Mouse (Mus musculus): ENCODE measurements at regions not wholly inside any gene's neighbourhood (a gene's known extent, or its start where the extent isn't known, plus 50 kb on each side); places are given as distances from the start of the nearest gene placed in this dataset.
A peak's percentile ranks its signal among the peaks of the same experiment; 100 is the strongest.

- no peak for DNase-seq (ENCODE audit: low spot score in 2 of 2)
Observed at GRCm38 (mm10) chr11:50547776-50548175, 54.1 kb upstream of the Adamts2 start.

- peak in 1 of 2 experiments; percentile 35 for DNase-seq (ENCODE audit: low spot score in 2 of 2)
Observed at GRCm38 (mm10) chr11:50546456-50547144, 55.3 kb upstream of the Adamts2 start.

- no peak for DNase-seq (ENCODE audit: low spot score in 2 of 2)
Observed at GRCm38 (mm10) chr11:50545421-50545820, 56.5 kb upstream of the Adamts2 start.

- DNase-seq (ENCODE audit: low spot score in 2 of 2) = no peak
Observed at GRCm38 (mm10) chr11:50540136-50540535, 61.7 kb upstream of the Adamts2 start.

- no peak for DNase-seq (ENCODE audit: low spot score in 2 of 2)
Observed at GRCm38 (mm10) chr11:50534266-50534665, 67.6 kb upstream of the Adamts2 start.

GRCm38 (mm10) chr11:50527923-50528322, 74.0 kb upstream of the Adamts2 start:
- no peak for DNase-seq (ENCODE audit: low spot score in 2 of 2)

GRCm38 (mm10) chr11:50520162-50520561, 81.7 kb upstream of the Adamts2 start:
- no peak for DNase-seq (ENCODE audit: low spot score in 2 of 2)

GRCm38 (mm10) chr11:50507882-50508281, 77.0 kb upstream of the Rufy1 start:
- DNase-seq (ENCODE audit: low spot score in 2 of 2) = no peak

GRCm38 (mm10) chr11:50507498-50507824, 76.5 kb upstream of the Rufy1 start:
- no peak for DNase-seq (ENCODE audit: low spot score in 2 of 2)

- no peak for DNase-seq (ENCODE audit: low spot score in 2 of 2)
Observed at GRCm38 (mm10) chr11:50506820-50507497, 76.0 kb upstream of the Rufy1 start.

GRCm38 (mm10) chr11:50501352-50501751, 70.4 kb upstream of the Rufy1 start:
- DNase-seq (ENCODE audit: low spot score in 2 of 2) = no peak

GRCm38 (mm10) chr11:50493123-50493476, 62.2 kb upstream of the Rufy1 start:
- DNase-seq (ENCODE audit: low spot score in 2 of 2) = no peak

- no peak for DNase-seq (ENCODE audit: low spot score in 2 of 2)
Observed at GRCm38 (mm10) chr11:50492399-50493122, 61.6 kb upstream of the Rufy1 start.

- DNase-seq (ENCODE audit: low spot score in 2 of 2) = no peak
Observed at GRCm38 (mm10) chr11:50483821-50484220, 52.9 kb upstream of the Rufy1 start.

GRCm38 (mm10) chr11:50483116-50483515, 52.2 kb upstream of the Rufy1 start:
- DNase-seq (ENCODE audit: low spot score in 2 of 2) = no peak

GRCm38 (mm10) chr11:50482607-50483006, 51.7 kb upstream of the Rufy1 start:
- DNase-seq (ENCODE audit: low spot score in 2 of 2) = no peak
